Mouse (Mus musculus) midbrain, embryonic 14.5 days (tissue): Measurements from ENCODE around the gene Evl. TPM values are rescaled to one million over a fixed set of nuclear protein-coding genes. Genes with fewer than 3 reads are reported as not detected.

ENCODE experiments used
- ATAC-seq: fragments of 200-750 bp; cut with Nextera tagmentation; 2 replicates; pipeline ENCODE4 v1.8.0; 2017; ENCODE audit warnings: moderate number of reproducible peaks, moderate library complexity; ENCODE audit not compliant: low FRiP score, low TSS enrichment
- DNase-seq: peaks from one replicate; pipeline ENCODE4 v3.0.0-alpha.2; 2015
- H3K27ac ChIP-seq: fragments of 300-500 bp; sonication (generic); replicated peaks from 2 replicates; pipeline ENCODE4 v1.5.1; 2014; ENCODE audit warnings: mild to moderate bottlenecking, low read depth, low read length, moderate library complexity
- H3K27me3 ChIP-seq: fragments of 300-500 bp; sonication (generic); 2 replicates; pipeline ENCODE4 v1.6.1; 2014; ENCODE audit warnings: low read length, control low read depth, mixed read lengths; ENCODE audit not compliant: control insufficient read depth, insufficient read depth
- H3K36me3 ChIP-seq: fragments of 300-500 bp; sonication (generic); 2 replicates; pipeline ENCODE4 v1.6.1; 2014; ENCODE audit warnings: low read length, control low read depth; ENCODE audit not compliant: control insufficient read depth, insufficient read depth
- H3K4me1 ChIP-seq: fragments of 300-500 bp; sonication (generic); 2 replicates; pipeline ENCODE4 v1.6.1; 2014; ENCODE audit warnings: mild to moderate bottlenecking, antibody characterized with exemption, low read length, control low read depth; ENCODE audit not compliant: control insufficient read depth, insufficient read depth
- H3K4me2 ChIP-seq: fragments of 300-500 bp; sonication (generic); 2 replicates; pipeline ENCODE4 v1.6.1; 2014; ENCODE audit warnings: mild to moderate bottlenecking, low read length, moderate library complexity
- H3K4me3 ChIP-seq: fragments of 300-500 bp; sonication (generic); replicated peaks from 2 replicates; pipeline ENCODE4 v1.5.1; 2014; ENCODE audit warnings: low read depth, low read length
- H3K9ac ChIP-seq: fragments of 300-500 bp; sonication (generic); replicated peaks from 2 replicates; pipeline ENCODE4 v1.6.1; 2014; ENCODE audit warnings: mild to moderate bottlenecking, low read length, moderate library complexity
- H3K9me3 ChIP-seq: fragments of 300-500 bp; sonication (generic); 2 replicates; pipeline ENCODE4 v1.6.1; 2016; ENCODE audit warnings: low read length, control low read depth, mixed read lengths; ENCODE audit not compliant: control insufficient read depth
- WGBS: fragments of 180-500 bp; shearing (Covaris S2); extraction: QIAGEN DNeasy Blood & Tissue Kit; methylation state at CpG from one replicate; pipeline ENCODE4 v1.1.7; 2014; 5-methylcytosine and 5-hydroxymethylcytosine counted together
- polyA plus RNA-seq: library from polyadenylated mRNA; unstranded; fragments of >200 nt; fragmentation: Nextera tagmentation; extraction: Ambion mirVana; gene quantifications from 2 replicates; pipeline ENCODE4 v1.2.1, GENCODE M21; 2014

Gene Evl
- polyA plus RNA-seq, 1 experiment from 2014 or later, result 280 TPM

- no peak overlapping the region for H3K4me3 ChIP-seq
- no peaks in the 10 kb centered on the region for H3K27me3 ChIP-seq
- peaks cover 68% of the 10 kb centered on the region for H3K36me3 ChIP-seq
- no peak overlapping the region for H3K9ac ChIP-seq
- no peaks in the 10 kb centered on the region for H3K4me1 ChIP-seq
- no peaks in the 10 kb centered on the region for H3K9me3 ChIP-seq
- no peak overlapping the region for H3K27ac ChIP-seq
- DNase-seq (no peak), ATAC-seq (no peak)
- 86% methylated on average over 3 of the region's 3 CpGs for WGBS
- no peak overlapping the region for H3K4me2 ChIP-seq
Observed at GRCm38 (mm10) chr12:108673546-108673945, 119.0 kb downstream of the Evl start.

DNA sequence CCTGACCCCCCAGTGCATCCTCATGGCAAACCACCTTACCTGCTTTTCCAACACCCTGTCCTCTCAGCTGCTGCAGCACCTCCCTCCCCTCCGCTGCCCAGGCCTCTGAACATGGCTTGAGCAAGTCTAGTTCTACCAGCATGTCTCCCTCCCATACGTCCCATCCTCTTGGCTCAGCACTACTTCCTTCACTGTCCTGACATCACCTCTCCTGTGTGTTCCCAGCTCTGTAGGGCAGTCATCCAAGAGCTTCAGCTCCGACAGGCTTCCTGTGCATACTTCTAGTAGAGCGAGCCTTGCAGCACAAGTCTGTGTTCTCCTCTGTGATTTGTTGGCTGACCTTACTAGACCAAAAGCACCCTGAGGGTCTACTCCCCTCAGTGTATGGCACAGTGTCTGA, 120.0 kb downstream of the Evl start:
- 95% methylated on average over 4 of the region's 4 CpGs for WGBS
- no peak overlapping the region for H3K27ac ChIP-seq
- peaks cover 76% of the 10 kb centered on the region for H3K36me3 ChIP-seq
- no peaks in the 10 kb centered on the region for H3K4me1 ChIP-seq
- H3K9me3 ChIP-seq, result no peaks in the 10 kb centered on the region
- ATAC-seq, result no peak
- H3K4me3 ChIP-seq, result no peak overlapping the region
- no peak for DNase-seq
- no peaks in the 10 kb centered on the region for H3K27me3 ChIP-seq
- no peak overlapping the region for H3K9ac ChIP-seq
- H3K4me2 ChIP-seq, result no peak overlapping the region

GRCm38 (mm10) chr12:108674916-108675315, 120.4 kb downstream of the Evl start:
- DNase-seq (no peak), ATAC-seq (no peak)
- peaks cover 76% of the 10 kb centered on the region for H3K36me3 ChIP-seq
- no peak overlapping the region for H3K4me2 ChIP-seq
- H3K9ac ChIP-seq, result no peak overlapping the region
- H3K27ac ChIP-seq, result no peak overlapping the region
- no peaks in the 10 kb centered on the region for H3K27me3 ChIP-seq
- H3K9me3 ChIP-seq, result no peaks in the 10 kb centered on the region
- WGBS, result 98% methylated on average over 2 of the region's 2 CpGs
- no peak overlapping the region for H3K4me3 ChIP-seq
- no peaks in the 10 kb centered on the region for H3K4me1 ChIP-seq

GRCm38 (mm10) chr12:108675614-108676401, 121.3 kb downstream of the Evl start:
- H3K4me1 ChIP-seq, result no peaks in the 10 kb centered on the region
- H3K27me3 ChIP-seq, result no peaks in the 10 kb centered on the region
- H3K4me2 ChIP-seq, result no peak overlapping the region
- H3K9ac ChIP-seq, result no peak overlapping the region
- WGBS, result 83% methylated on average over 8 of the region's 8 CpGs
- DNase-seq (no peak), ATAC-seq (no peak)
- no peak overlapping the region for H3K27ac ChIP-seq
- peaks cover 76% of the 10 kb centered on the region for H3K36me3 ChIP-seq
- no peak overlapping the region for H3K4me3 ChIP-seq
- H3K9me3 ChIP-seq, result no peaks in the 10 kb centered on the region

- no peak overlapping the region for H3K27ac ChIP-seq
- ATAC-seq, result no peak
- H3K4me3 ChIP-seq, result no peak overlapping the region
- H3K4me2 ChIP-seq, result no peak overlapping the region
- H3K9ac ChIP-seq, result no peak overlapping the region
- no peaks in the 10 kb centered on the region for H3K9me3 ChIP-seq
- no peak for DNase-seq
- WGBS, result 92% methylated on average over 5 of the region's 5 CpGs
- H3K27me3 ChIP-seq, result no peaks in the 10 kb centered on the region
- peaks cover 81% of the 10 kb centered on the region for H3K36me3 ChIP-seq
- no peaks in the 10 kb centered on the region for H3K4me1 ChIP-seq
Observed at GRCm38 (mm10) chr12:108677116-108677515, 122.6 kb downstream of the Evl start.

GRCm38 (mm10) chr12:108678366-108678765, 123.8 kb downstream of the Evl start:
- ATAC-seq (no peak), DNase-seq (no peak)
- H3K4me3 ChIP-seq, result no peak overlapping the region
- peaks cover 90% of the 10 kb centered on the region for H3K36me3 ChIP-seq
- WGBS, result 89% methylated on average over 4 of the region's 4 CpGs
- no peaks in the 10 kb centered on the region for H3K9me3 ChIP-seq
- no peak overlapping the region for H3K4me2 ChIP-seq
- H3K27ac ChIP-seq, result no peak overlapping the region
- no peak overlapping the region for H3K9ac ChIP-seq
- H3K27me3 ChIP-seq, result no peaks in the 10 kb centered on the region
- no peaks in the 10 kb centered on the region for H3K4me1 ChIP-seq

DNA sequence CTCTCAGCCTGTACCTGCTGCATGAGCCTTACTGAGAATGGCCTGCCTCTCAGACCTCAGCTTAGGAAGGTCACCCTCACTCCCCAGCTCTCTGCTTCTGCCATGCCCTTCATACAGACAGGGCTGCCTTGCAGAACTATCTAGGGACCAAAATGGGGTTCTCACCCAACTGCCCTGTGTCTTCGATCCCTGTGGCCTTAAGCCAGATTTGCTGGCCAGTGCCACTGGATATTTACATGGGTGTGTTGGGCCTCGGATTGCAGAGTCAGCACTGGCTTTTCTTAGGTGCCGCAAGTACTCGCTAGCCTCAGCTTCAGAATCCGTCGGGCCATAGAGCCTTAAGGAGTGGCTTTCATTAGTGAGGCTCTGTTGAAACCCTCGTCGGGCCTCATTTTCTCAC, 126.3 kb downstream of the Evl start:
- no peak overlapping the region for H3K9ac ChIP-seq
- H3K36me3 ChIP-seq, result peaks cover 92% of the 10 kb centered on the region
- DNase-seq (no peak), ATAC-seq (no peak)
- H3K27me3 ChIP-seq, result no peaks in the 10 kb centered on the region
- H3K4me1 ChIP-seq, result no peaks in the 10 kb centered on the region
- no peak overlapping the region for H3K4me3 ChIP-seq
- no peaks in the 10 kb centered on the region for H3K9me3 ChIP-seq
- no peak overlapping the region for H3K27ac ChIP-seq
- H3K4me2 ChIP-seq, result no peak overlapping the region
- 97% methylated on average over 8 of the region's 8 CpGs for WGBS

DNA sequence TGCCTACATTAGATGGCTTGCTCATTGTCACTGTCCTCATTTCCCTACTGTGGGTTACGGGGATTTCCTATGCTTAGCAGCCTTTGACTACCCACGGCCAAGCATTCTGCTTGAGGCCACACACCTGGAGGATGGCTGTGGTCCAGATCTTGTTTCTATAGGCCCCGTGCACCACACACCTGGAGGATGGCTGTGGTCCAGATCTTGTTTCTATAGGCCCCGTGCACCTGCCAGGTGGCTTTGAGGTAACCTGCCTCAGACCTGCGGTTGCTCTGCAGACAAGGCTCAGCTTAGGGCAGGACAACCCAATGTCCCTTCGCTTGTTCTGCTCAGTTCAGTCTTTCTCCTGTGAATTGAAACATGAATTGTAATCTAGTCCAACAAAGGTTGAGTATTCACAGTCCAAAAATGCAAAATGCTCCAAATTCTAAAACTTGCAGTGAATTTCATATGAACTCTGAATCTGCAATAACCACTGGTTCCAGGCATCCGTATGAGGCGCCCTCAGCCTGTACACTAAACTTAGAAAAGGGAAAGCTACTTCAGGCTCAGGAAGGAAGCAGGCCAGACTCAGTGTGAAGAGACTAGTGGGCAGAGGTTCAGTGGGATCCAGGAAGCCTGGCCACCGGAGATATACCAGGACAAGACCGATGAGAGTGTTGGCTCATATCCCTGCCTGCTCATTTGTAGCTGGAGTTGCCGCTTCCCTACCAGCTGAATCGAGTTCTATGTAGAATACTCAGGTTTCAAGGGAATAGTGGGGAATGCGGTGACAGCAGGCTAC, 127.9 kb downstream of the Evl start:
- WGBS, result 95% methylated on average over 13 of the region's 13 CpGs
- peaks cover 88% of the 10 kb centered on the region for H3K36me3 ChIP-seq

DNA sequence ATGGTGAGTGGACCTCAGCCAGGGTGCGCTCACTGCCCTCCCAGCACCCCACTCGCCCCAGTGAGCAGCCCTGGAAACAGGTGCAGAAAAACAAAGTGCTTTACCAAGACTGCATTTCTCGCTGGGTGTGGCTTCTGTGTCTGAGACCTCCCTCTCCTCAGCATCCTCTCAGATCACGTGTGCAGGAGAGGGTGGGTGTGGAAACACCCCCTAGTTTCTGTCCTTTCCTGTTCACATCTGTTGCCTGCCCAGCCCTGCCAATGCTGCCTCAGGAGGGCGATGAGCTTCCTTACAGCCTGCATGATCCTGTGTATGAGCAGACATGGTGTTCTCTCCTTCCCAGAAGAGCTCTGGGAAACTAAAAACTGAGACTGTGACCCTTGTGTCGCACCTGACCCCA, 131.9 kb downstream of the Evl start:
- WGBS, result 86% methylated on average over 6 of the region's 6 CpGs
- Histone ChIP-seq H3K27ac (no peak overlapping the region), H3K4me3 (no peak overlapping the region), H3K4me2 (no peak overlapping the region), H3K27me3 (no peaks in the 10 kb centered on the region), H3K36me3 (peaks cover 79% of the 10 kb centered on the region), H3K9ac (no peak overlapping the region), H3K4me1 (no peaks in the 10 kb centered on the region), H3K9me3 (no peaks in the 10 kb centered on the region)
- no peak for DNase-seq
- ATAC-seq, result no peak

More for the DNA sequence above, 127.9 kb downstream of the Evl start:
- H3K4me2 ChIP-seq, result no peak overlapping the region
- H3K27me3 ChIP-seq, result no peaks in the 10 kb centered on the region
- no peak overlapping the region for H3K27ac ChIP-seq
- ATAC-seq, result no peak
- no peaks in the 10 kb centered on the region for H3K9me3 ChIP-seq
- H3K4me3 ChIP-seq, result no peak overlapping the region
- H3K4me1 ChIP-seq, result no peaks in the 10 kb centered on the region
- no peak for DNase-seq
- no peak overlapping the region for H3K9ac ChIP-seq
